Mouse (Mus musculus) MEL (cell line): ENCODE measurements around the gene Vtn.

Experiments
- HCFC1 ChIP-seq: IDR thresholded peaks from 2 replicates; pipeline ENCODE4 v1.6.1; 2012; ENCODE audit warnings: low read depth, mild to moderate bottlenecking, inconsistent platforms, low read length, improper control_type of control experiment, moderate library complexity
- POLR2A ChIP-seq, 2 experiments: IDR thresholded peaks; 2 replicates each; pipeline ENCODE4 v1.6.1; 2011 to 2012; ENCODE audit warnings: low read length in 2 of 2, mild to moderate bottlenecking in 2 of 2, control low read depth in 1 of 2, improper control_type of control experiment in 1 of 2, low read depth in 1 of 2, moderate library complexity in 1 of 2; ENCODE audit not compliant: control insufficient read depth in 1 of 2, insufficient read depth in 1 of 2, poor library complexity in 1 of 2

- TF ChIP-seq POLR2A (IDR thresholded peaks at IDR 0.05; ENCODE audit: control insufficient read depth in 1 of 2, insufficient read depth in 1 of 2, low read depth in 1 of 2, low read length in 2 of 2, poor library complexity in 1 of 2) (no peak), HCFC1 (no peak)
These were observed 36.6 kb downstream of the Vtn start for GRCm38 (mm10) chr11:78535376-78536079.
